ENCODE assay signal across 16 mouse cellular contexts in the genomic region with DNA sequence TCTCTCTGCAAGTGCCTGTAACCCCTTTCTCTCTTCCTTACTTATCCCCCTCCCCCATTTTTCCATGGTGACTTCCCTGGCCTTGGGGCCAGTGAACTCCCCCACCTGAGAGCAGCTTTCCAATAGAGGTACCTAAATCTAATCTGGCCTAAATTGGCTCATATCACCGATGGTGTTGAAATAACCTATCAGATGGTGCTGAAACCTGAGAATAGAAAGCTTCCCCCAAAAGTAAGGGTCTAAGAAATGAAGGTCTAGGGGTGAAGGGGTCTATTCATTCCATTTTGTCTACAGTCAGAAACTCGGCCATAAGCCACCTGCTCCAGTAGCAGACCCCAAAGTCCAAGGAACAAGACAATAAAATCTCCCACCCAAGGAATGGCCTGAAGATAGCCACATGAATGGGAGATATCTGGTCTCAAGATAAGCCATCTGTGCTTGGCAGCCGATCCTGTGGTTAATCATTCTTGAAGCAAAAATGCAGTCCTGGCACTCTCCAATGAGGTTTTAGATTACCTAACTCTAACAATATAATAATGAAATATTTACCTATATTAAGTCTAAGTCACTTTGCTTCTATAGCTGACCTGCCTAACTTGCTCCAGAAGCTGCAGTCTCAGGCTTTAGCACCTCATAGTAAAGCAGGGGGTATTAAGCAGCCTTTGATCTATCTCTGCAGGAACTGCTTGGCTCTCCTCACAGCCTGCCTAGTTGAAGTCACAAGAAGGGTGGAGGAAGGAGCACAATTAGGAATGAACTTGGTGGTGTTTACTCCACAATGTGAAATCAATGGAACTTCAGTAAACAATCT. TPM values are rescaled to one million over a fixed set of nuclear protein-coding genes. Genes with fewer than 3 reads are reported as not detected.
A peak's percentile ranks its signal among the peaks of the same experiment; 100 is the strongest.
DNase-seq lines count a peak whose midpoint lies in the region; TF ChIP-seq lines count a peak whose summit lies in the region.
"Had no signal": no experiment of that assay in that cellular context is flagged by ENCODE, and none has a peak within 500 bp of the region (broad histone marks: within the 10 kb centered on the region; RNA-seq: fewer than 3 reads in every experiment).

No protein-coding gene starts in this region.

- peak overlapping the region; percentile 87 for H3K27ac ChIP-seq in small intestine, adult 2 months (ENCODE audit: insufficient read depth, low read depth, low read length)
- H3K27ac ChIP-seq: embryonic facial prominence, embryonic 12.5 days; hindbrain, embryonic 12.5 days; neural tube, embryonic 13.5 days had no signal

- H3K27me3 ChIP-seq in small intestine, adult 2 months (ENCODE audit: control insufficient read depth, insufficient read depth, low read length), result no peaks in the 10 kb centered on the region
- H3K27me3 ChIP-seq: CH12.LX; embryonic facial prominence, embryonic 12.5 days; hindbrain, embryonic 12.5 days; neural tube, embryonic 13.5 days had no signal

- H3K4me1 ChIP-seq in small intestine, adult 2 months (ENCODE audit: control insufficient read depth, insufficient read depth, insufficient read length, low read length), result peaks cover 19% of the 10 kb centered on the region
- H3K4me1 ChIP-seq: hindbrain, embryonic 12.5 days had no signal

- H3K4me3 ChIP-seq in small intestine, adult 2 months (ENCODE audit: low read depth, low read length), result no peak overlapping the region
- H3K4me3 ChIP-seq: embryonic facial prominence, embryonic 12.5 days; hindbrain, embryonic 12.5 days; neural tube, embryonic 13.5 days had no signal

- TF ChIP-seq POLR2A in small intestine, adult 2 months (IDR thresholded peaks at IDR 0.05; ENCODE audit: low read depth, low read length), result no peak

- intact Hi-C loops in heart, postnatal 36 days (cut with DNase I), result no loop called here

- no peak for TF ChIP-seq CTCF in small intestine, adult 2 months (IDR thresholded peaks at IDR 0.05; ENCODE audit: extremely low read depth, insufficient read length, insufficient replicate concordance, low read depth, low read length)

- peaks cover 11% of the 10 kb centered on the region for H3K36me3 ChIP-seq in small intestine, adult 2 months (ENCODE audit: control insufficient read depth, insufficient read depth, low read length)

- peak; percentile 26 to 41 for DNase-seq in heart, adult 18-20 months
- DNase-seq in heart, postnatal 36 days, result no peak
- peak; percentile 40 for DNase-seq in lung, postnatal 36 days
- DNase-seq in lung, postnatal 4 days, result no peak
- DNase-seq in kidney, adult 8-10 months, result peak; percentile 61
- DNase-seq in layer of hippocampus, adult 11-12 months (ENCODE audit: low spot score), result no peak
- DNase-seq in cerebellum, adult 11-12 months, result no peak
- DNase-seq: right cerebral cortex, postnatal 14 days had no signal

- 19% methylated on average over 3 of the region's 3 CpGs for WGBS in small intestine, adult 2 months

RNA-seq across cellular contexts. Expression of a gene that starts 15.6 kb away (rescaled TPM):
- 10 to 100 TPM; 21.6 to 27.4 TPM for total RNA-seq in heart, adult 18-20 months (2021)
- 10 to 100 TPM; 25.7 to 33.1 TPM for total RNA-seq in heart, postnatal 36 days (2021)
- polyA plus RNA-seq in small intestine, adult 2 months (2012; rRNA removed), result 0.80 and 3.4 TPM in 2 replicates

RNA-seq across cellular contexts. Expression of a gene that starts 25.3 kb away (rescaled TPM):
- not detected for total RNA-seq in heart, adult 18-20 months (2021)
- not detected for total RNA-seq in heart, postnatal 36 days (2021)
- polyA plus RNA-seq in small intestine, adult 2 months (2012; rRNA removed), result not detected in 2 replicates
- total RNA-seq: CH12.LX; left cerebral cortex, adult 8-10 months had no signal
- polyA plus RNA-seq: embryonic facial prominence, embryonic 12.5 days; frontal cortex, adult 2 months; hindbrain, embryonic 12.5 days; lung, postnatal 0 days; neural tube, embryonic 13.5 days had no signal

RNA-seq across cellular contexts. Expression of a gene that starts 33.3 kb away (rescaled TPM):
- total RNA-seq in heart, adult 18-20 months (2021), result 10 to 100 TPM; 19.3 to 20.1 TPM
- total RNA-seq in heart, postnatal 36 days (2021), result 10 to 100 TPM; 19.5 to 27.7 TPM
- polyA plus RNA-seq in small intestine, adult 2 months (2012; rRNA removed), result 2.8 and 4.0 TPM in 2 replicates

RNA-seq across cellular contexts. Expression of a gene that starts 53.8 kb away (rescaled TPM):
- 10 to 100 TPM; 15.9 to 16.1 TPM for total RNA-seq in heart, adult 18-20 months (2021)
- total RNA-seq in heart, postnatal 36 days (2021), result 10 to 100 TPM; 15.7 to 17.5 TPM
- 13.5 and 36.1 TPM in 2 replicates for polyA plus RNA-seq in small intestine, adult 2 months (2012; rRNA removed)

Comparison
In these comparisons a context has a peak if more than half of its experiments do, and no peak if none do; other contexts are left out.
1. DNase-seq: peak in heart, adult 18-20 months (2 of 2), lung, postnatal 36 days (single experiment) and kidney, adult 8-10 months (2 of 2); none in heart, postnatal 36 days (0 of 2), lung, postnatal 4 days (0 of 2), layer of hippocampus, adult 11-12 months (single experiment) and cerebellum, adult 11-12 months (single experiment).